Mouse (Mus musculus): ENCODE data around the gene Umodl1. TPM values are rescaled to one million over a fixed set of nuclear protein-coding genes. Genes with fewer than 3 reads are reported as not detected.

Umodl1 gene
- polyA plus RNA-seq (2015; fragmentation: Nextera tagmentation; extraction: Ambion mirVana): 0.11 and 1.9 TPM in 2 replicates

- H3K9ac ChIP-seq: no peak within 1 kb of the TSS
- H3K4me1 ChIP-seq (replicated peaks): no peaks in the 10 kb centered on the region
- ATAC-seq (replicated peaks; ENCODE audit: insufficient number of reproducible peaks, insufficient read depth, low FRiP score, low read depth): no peak
- 48% methylated on average over 10 of the region's 10 CpGs for WGBS
- peaks cover 14% of the 10 kb centered on the region; the same call in 1 of the 2 replicates for H3K27me3 ChIP-seq
- H3K4me3 ChIP-seq: no peak within 1 kb of the TSS
- no peak within 1 kb of the TSS for H3K4me2 ChIP-seq
- no peaks in the 10 kb centered on the region for H3K9me3 ChIP-seq (replicated peaks)
- no peak within 1 kb of the TSS for H3K27ac ChIP-seq
- H3K36me3 ChIP-seq: no peaks in the 10 kb centered on the region
Measured at GRCm38 (mm10) chr17:30954340-30954739, at the start of gene Umodl1. Gene Umodl1, plus strand, starts transcription at chr17:30954640.

GRCm38 (mm10) chr17:30907577-30907976 lies 46.9 kb upstream of the Umodl1 start:
- no peak for ATAC-seq (replicated peaks; ENCODE audit: insufficient number of reproducible peaks, insufficient read depth, low FRiP score, low read depth)
- Histone ChIP-seq H3K36me3 (no peaks in the 10 kb centered on the region), H3K4me2 (no peak overlapping the region), H3K27me3 (peaks cover 18% of the 10 kb centered on the region), H3K4me1 (replicated peaks) (no peaks in the 10 kb centered on the region), H3K9me3 (replicated peaks) (no peaks in the 10 kb centered on the region), H3K4me3 (no peak overlapping the region), H3K9ac (no peak overlapping the region), H3K27ac (no peak overlapping the region)
- WGBS: 39% methylated on average over 4 of the region's 4 CpGs

GRCm38 (mm10) chr17:30910866-30911731 lies 43.3 kb upstream of the Umodl1 start:
- Histone ChIP-seq H3K4me3 (no peak overlapping the region), H3K9me3 (replicated peaks) (no peaks in the 10 kb centered on the region), H3K4me1 (replicated peaks) (no peaks in the 10 kb centered on the region), H3K9ac (no peak overlapping the region), H3K4me2 (no peak overlapping the region), H3K27ac (no peak overlapping the region), H3K36me3 (no peaks in the 10 kb centered on the region), H3K27me3 (no peaks in the 10 kb centered on the region)
- peak; percentile 24; the same call in 1 of the 2 replicates for ATAC-seq (replicated peaks; ENCODE audit: insufficient number of reproducible peaks, insufficient read depth, low FRiP score, low read depth)
- WGBS: 68% methylated on average over 27 of the region's 27 CpGs

- ATAC-seq (replicated peaks; ENCODE audit: insufficient number of reproducible peaks, insufficient read depth, low FRiP score, low read depth): no peak
- Histone ChIP-seq H3K36me3 (no peaks in the 10 kb centered on the region), H3K9me3 (replicated peaks) (no peaks in the 10 kb centered on the region), H3K4me2 (no peak overlapping the region), H3K27ac (no peak overlapping the region), H3K4me1 (replicated peaks) (no peaks in the 10 kb centered on the region), H3K9ac (no peak overlapping the region), H3K4me3 (no peak overlapping the region), H3K27me3 (no peaks in the 10 kb centered on the region)
- WGBS: 37% methylated on average over 8 of the region's 8 CpGs
Measured at GRCm38 (mm10) chr17:30911732-30912088, 42.7 kb upstream of the Umodl1 start.

- WGBS: 69% methylated on average over 5 of the region's 5 CpGs
- ATAC-seq (replicated peaks; ENCODE audit: insufficient number of reproducible peaks, insufficient read depth, low FRiP score, low read depth): no peak
- Histone ChIP-seq H3K4me2 (no peak overlapping the region), H3K9ac (no peak overlapping the region), H3K4me3 (no peak overlapping the region), H3K4me1 (replicated peaks) (no peaks in the 10 kb centered on the region), H3K27ac (no peak overlapping the region), H3K27me3 (no peaks in the 10 kb centered on the region), H3K9me3 (replicated peaks) (no peaks in the 10 kb centered on the region), H3K36me3 (no peaks in the 10 kb centered on the region)
Measured at GRCm38 (mm10) chr17:30912536-30912935, 41.9 kb upstream of the Umodl1 start.

GRCm38 (mm10) chr17:30914264-30914663 lies 40.2 kb upstream of the Umodl1 start:
- H3K27me3 ChIP-seq: no peaks in the 10 kb centered on the region
- H3K9ac ChIP-seq: no peak overlapping the region

GRCm38 (mm10) chr17:30923566-30923965 lies 30.9 kb upstream of the Umodl1 start:
- no peak overlapping the region for H3K4me2 ChIP-seq
- no peak overlapping the region for H3K9ac ChIP-seq
- no peaks in the 10 kb centered on the region for H3K36me3 ChIP-seq
- no peaks in the 10 kb centered on the region for H3K4me1 ChIP-seq (replicated peaks)
- 46% methylated on average over 4 of the region's 4 CpGs for WGBS
- no peak overlapping the region for H3K4me3 ChIP-seq
- H3K9me3 ChIP-seq (replicated peaks): no peaks in the 10 kb centered on the region
- H3K27me3 ChIP-seq: no peaks in the 10 kb centered on the region
- no peak for ATAC-seq (replicated peaks; ENCODE audit: insufficient number of reproducible peaks, insufficient read depth, low FRiP score, low read depth)
- no peak overlapping the region for H3K27ac ChIP-seq

More at GRCm38 (mm10) chr17:30914264-30914663, 40.2 kb upstream of the Umodl1 start:
- Histone ChIP-seq H3K27ac (no peak overlapping the region), H3K36me3 (no peaks in the 10 kb centered on the region), H3K9me3 (replicated peaks) (no peaks in the 10 kb centered on the region), H3K4me2 (no peak overlapping the region), H3K4me1 (replicated peaks) (no peaks in the 10 kb centered on the region), H3K4me3 (no peak overlapping the region)
- no peak for ATAC-seq (replicated peaks; ENCODE audit: insufficient number of reproducible peaks, insufficient read depth, low FRiP score, low read depth)

GRCm38 (mm10) chr17:30930827-30931226 lies 23.6 kb upstream of the Umodl1 start:
- H3K4me2 ChIP-seq: no peak overlapping the region
- no peaks in the 10 kb centered on the region for H3K27me3 ChIP-seq
- 82% methylated on average over 7 of the region's 7 CpGs for WGBS
- H3K36me3 ChIP-seq: no peaks in the 10 kb centered on the region
- H3K9ac ChIP-seq: no peak overlapping the region
- H3K9me3 ChIP-seq (replicated peaks): no peaks in the 10 kb centered on the region
- no peaks in the 10 kb centered on the region for H3K4me1 ChIP-seq (replicated peaks)
- no peak overlapping the region for H3K4me3 ChIP-seq
- no peak overlapping the region for H3K27ac ChIP-seq
- no peak for ATAC-seq (replicated peaks; ENCODE audit: insufficient number of reproducible peaks, insufficient read depth, low FRiP score, low read depth)

- Histone ChIP-seq H3K27me3 (no peaks in the 10 kb centered on the region), H3K9me3 (replicated peaks) (no peaks in the 10 kb centered on the region), H3K36me3 (no peaks in the 10 kb centered on the region), H3K4me1 (replicated peaks) (peaks cover 1% of the 10 kb centered on the region; the same call in 1 of the 2 replicates), H3K9ac (no peak overlapping the region), H3K4me2 (no peak overlapping the region), H3K4me3 (no peak overlapping the region), H3K27ac (no peak overlapping the region)
- 73% methylated on average over 5 of the region's 5 CpGs for WGBS
- ATAC-seq (replicated peaks; ENCODE audit: insufficient number of reproducible peaks, insufficient read depth, low FRiP score, low read depth): no peak
Measured at GRCm38 (mm10) chr17:30932836-30933235, 21.6 kb upstream of the Umodl1 start.

GRCm38 (mm10) chr17:30935301-30935700 lies 19.1 kb upstream of the Umodl1 start:
- no peak for ATAC-seq (replicated peaks; ENCODE audit: insufficient number of reproducible peaks, insufficient read depth, low FRiP score, low read depth)
- no peak overlapping the region for H3K9ac ChIP-seq
- no peaks in the 10 kb centered on the region for H3K36me3 ChIP-seq
- H3K4me1 ChIP-seq (replicated peaks): peaks cover 13% of the 10 kb centered on the region
- 67% methylated on average over 5 of the region's 5 CpGs for WGBS
- H3K4me3 ChIP-seq: no peak overlapping the region
- H3K9me3 ChIP-seq (replicated peaks): no peaks in the 10 kb centered on the region
- H3K4me2 ChIP-seq: no peak overlapping the region
- H3K27me3 ChIP-seq: no peaks in the 10 kb centered on the region
- H3K27ac ChIP-seq: no peak overlapping the region

- peak; percentile 80 for ATAC-seq (replicated peaks; ENCODE audit: insufficient number of reproducible peaks, insufficient read depth, low FRiP score, low read depth)
Measured at GRCm38 (mm10) chr17:30938554-30938953, 15.9 kb upstream of the Umodl1 start.

GRCm38 (mm10) chr17:30948382-30948781 lies 6.1 kb upstream of the Umodl1 start:
- peaks cover 8% of the 10 kb centered on the region; the same call in 1 of the 2 replicates for H3K27me3 ChIP-seq
- 50% methylated on average over 1 of the region's 1 CpGs for WGBS
- H3K9ac ChIP-seq: no peak overlapping the region
- no peaks in the 10 kb centered on the region for H3K36me3 ChIP-seq
- H3K4me1 ChIP-seq (replicated peaks): no peaks in the 10 kb centered on the region
- no peaks in the 10 kb centered on the region for H3K9me3 ChIP-seq (replicated peaks)
- no peak overlapping the region for H3K27ac ChIP-seq
- ATAC-seq (replicated peaks; ENCODE audit: insufficient number of reproducible peaks, insufficient read depth, low FRiP score, low read depth): peak; percentile 47; the same call in 1 of the 2 replicates
- no peak overlapping the region for H3K4me3 ChIP-seq
- H3K4me2 ChIP-seq: no peak overlapping the region

More at GRCm38 (mm10) chr17:30938554-30938953, 15.9 kb upstream of the Umodl1 start:
- H3K4me3 ChIP-seq: no peak overlapping the region
- H3K27me3 ChIP-seq: no peaks in the 10 kb centered on the region
- 23% methylated on average over 9 of the region's 9 CpGs for WGBS
- no peak overlapping the region for H3K9ac ChIP-seq
- H3K9me3 ChIP-seq (replicated peaks): no peaks in the 10 kb centered on the region
- H3K27ac ChIP-seq: peak overlapping the region; percentile 51
- H3K36me3 ChIP-seq: no peaks in the 10 kb centered on the region
- peaks cover 13% of the 10 kb centered on the region for H3K4me1 ChIP-seq (replicated peaks)
- 0 out of 2 replicates have a peak overlapping the region, but pooled peaks have one; percentile 1 for H3K4me2 ChIP-seq
